Mouse (Mus musculus) CH12.LX (cell line): ENCODE measurements around the gene Dctn3. TPM values are rescaled to one million over a fixed set of nuclear protein-coding genes. Genes with fewer than 3 reads are reported as not detected.

ENCODE experiments used
- DNase-seq: peaks from one replicate; pipeline ENCODE4 v3.0.0-alpha.2; 2013; ENCODE audit errors: extremely low read depth
- H3K27ac ChIP-seq: 2 replicates; pipeline ENCODE4 v1.5.1; 2012; ENCODE audit warnings: low read depth, mild to moderate bottlenecking, control low read depth, moderate library complexity; ENCODE audit not compliant: insufficient read depth
- H3K27me3 ChIP-seq: replicated peaks from 2 replicates; pipeline ENCODE3; 2012; ENCODE audit warnings: inconsistent platforms
- H3K36me3 ChIP-seq, 2 experiments: replicated peaks in 1 of 2; 2 replicates each; pipeline versions ENCODE3 to v1.6.1; 2012; ENCODE audit warnings: inconsistent platforms in 1 of 2, low read length in 1 of 2, mild to moderate bottlenecking in 1 of 2, mixed read lengths in 1 of 2, moderate library complexity in 1 of 2; ENCODE audit not compliant: control insufficient read depth in 1 of 2, insufficient read depth in 1 of 2
- H3K4me1 ChIP-seq, 2 experiments: 2 replicates each; pipeline ENCODE4 v1.6.1; 2012; ENCODE audit warnings: inconsistent platforms in 1 of 2, moderate library complexity in 1 of 2; ENCODE audit not compliant: insufficient read depth in 2 of 2, control insufficient read depth in 1 of 2
- H3K4me2 ChIP-seq: 2 replicates; pipeline ENCODE4 v1.6.1; 2012; ENCODE audit warnings: low read depth, mild to moderate bottlenecking, control low read depth; ENCODE audit not compliant: poor library complexity, insufficient read depth, severe bottlenecking
- H3K4me3 ChIP-seq, 3 experiments: fragments of 150-350 bp in 1 of 3; sonication (generic) in 1 of 3; replicated peaks in 1 of 3; 2 replicates each; pipeline versions ENCODE3 to v1.5.1; 2011 to 2012; ENCODE audit warnings: low read depth in 2 of 3, low read length in 2 of 3, mild to moderate bottlenecking in 2 of 3, moderate library complexity in 2 of 3, control low read depth in 1 of 3, improper control_type of control experiment in 1 of 3, inconsistent platforms in 1 of 3, mixed read lengths in 1 of 3; ENCODE audit not compliant: poor library complexity in 1 of 3
- H3K79me2 ChIP-seq: replicated peaks from 2 replicates; pipeline ENCODE4 v1.6.1; 2012; ENCODE audit warnings: mild to moderate bottlenecking, moderate library complexity; ENCODE audit not compliant: control insufficient read depth, poor library complexity, insufficient read depth, severe bottlenecking; ENCODE audit errors: extremely low read depth
- H3K9ac ChIP-seq: 2 replicates; pipeline ENCODE4 v1.6.1; 2012; ENCODE audit warnings: low read depth, mild to moderate bottlenecking, control low read depth, moderate library complexity; ENCODE audit not compliant: insufficient read depth
- H3K9me3 ChIP-seq: replicated peaks from 2 replicates; pipeline ENCODE3; 2012; ENCODE audit warnings: low read length, inconsistent platforms, mixed read lengths
- BHLHE40 ChIP-seq: IDR thresholded peaks from 2 replicates; pipeline ENCODE4 v1.6.1; 2011; ENCODE audit warnings: mild to moderate bottlenecking, low read depth, low read length, improper control_type of control experiment
- CHD2 ChIP-seq: IDR thresholded peaks from 2 replicates; pipeline ENCODE4 v1.6.1; 2011; ENCODE audit warnings: low read length, improper control_type of control experiment
- CTCF ChIP-seq, 2 experiments: IDR thresholded peaks in 1 of 2; conservative IDR thresholded peaks in 1 of 2; 2 replicates each; pipeline ENCODE4 v1.5.1; 2011 to 2012; ENCODE audit warnings: low read depth in 2 of 2, low read length in 2 of 2, improper control_type of control experiment in 1 of 2, inconsistent platforms in 1 of 2, mild to moderate bottlenecking in 1 of 2, moderate library complexity in 1 of 2
- ELF1 ChIP-seq: IDR thresholded peaks from 2 replicates; pipeline ENCODE4 v1.6.1; 2014; ENCODE audit warnings: low read depth, mild to moderate bottlenecking, inconsistent platforms, low read length, improper control_type of control experiment
- GABPA ChIP-seq: IDR thresholded peaks from 2 replicates; pipeline ENCODE4 v1.6.1; 2012; ENCODE audit warnings: low read depth, low read length, improper control_type of control experiment, inconsistent platforms; ENCODE audit not compliant: insufficient replicate concordance
- JUND ChIP-seq: conservative IDR thresholded peaks from 2 replicates; pipeline ENCODE4 v1.6.1; 2011; ENCODE audit warnings: low read depth, low read length, improper control_type of control experiment
- MAFK ChIP-seq: IDR thresholded peaks from 2 replicates; pipeline ENCODE4 v1.6.1; 2011; ENCODE audit warnings: low read length, improper control_type of control experiment; ENCODE audit not compliant: insufficient replicate concordance
- MAX ChIP-seq: IDR thresholded peaks from 2 replicates; pipeline ENCODE4 v1.6.1; 2011; ENCODE audit warnings: low read length, improper control_type of control experiment
- MXI1 ChIP-seq: IDR thresholded peaks from 2 replicates; pipeline ENCODE4 v1.6.1; 2011; ENCODE audit warnings: mild to moderate bottlenecking, low read depth, low read length, improper control_type of control experiment
- MYC ChIP-seq: IDR thresholded peaks from 2 replicates; pipeline ENCODE4 v1.6.1; 2011; ENCODE audit warnings: low read depth, mild to moderate bottlenecking, improper control_type of control experiment, low read length
- PAX5 ChIP-seq: IDR thresholded peaks from 2 replicates; pipeline ENCODE4 v1.6.1; 2012; ENCODE audit warnings: low read length, inconsistent platforms, mixed read lengths
- RAD21 ChIP-seq: IDR thresholded peaks from 2 replicates; pipeline ENCODE4 v1.6.1; 2011; ENCODE audit warnings: low read depth, mild to moderate bottlenecking, low read length, improper control_type of control experiment, moderate library complexity
- SIN3A ChIP-seq: IDR thresholded peaks from 2 replicates; pipeline ENCODE4 v1.6.1; 2012; ENCODE audit warnings: low read length, improper control_type of control experiment, inconsistent platforms
- TCF12 ChIP-seq: IDR thresholded peaks from 2 replicates; pipeline ENCODE4 v1.6.1; 2014; ENCODE audit warnings: low read depth, mild to moderate bottlenecking, inconsistent platforms, low read length, improper control_type of control experiment
- USF1 ChIP-seq: IDR thresholded peaks from 2 replicates; pipeline ENCODE4 v1.6.1; 2014; ENCODE audit warnings: low read depth, mild to moderate bottlenecking, inconsistent platforms, low read length, improper control_type of control experiment
- ZNF384 ChIP-seq: IDR thresholded peaks from 2 replicates; pipeline ENCODE4 v1.6.1; 2012; ENCODE audit warnings: low read depth, low read length, improper control_type of control experiment, inconsistent platforms
- dilution Hi-C: fragments of 300-500 bp; cut with MboI; formaldehyde crosslinking; loops from 2 replicates; pipeline ENCODE4 v1.14.3; 2020; ENCODE audit warnings: low sequenced_read_pairs; ENCODE audit not compliant: extremely low pct_unique_long_range_greater_than_20kb, extremely low pct_ligation_motif_present
- in situ Hi-C: fragments of 300-500 bp; cut with MboI; formaldehyde crosslinking; loops from 3 replicates; pipeline ENCODE4 v1.14.3; 2019; ENCODE audit warnings: low sequenced_read_pairs, low pct_ligation_motif_present, low pct_unique_long_range_greater_than_20kb, mixed read lengths
- polyA plus RNA-seq: library from polyadenylated mRNA; unstranded; fragments of >175 nt; gene quantifications from 2 replicates; pipeline ENCODE4 v1.2.1, GENCODE M21; 2012; ENCODE audit warnings: low read depth; ENCODE audit not compliant: insufficient read length
- total RNA-seq, 2 experiments: library from RNA; depleted of rRNA; stranded (reverse); fragments of 300-350 nt in 1 of 2; fragments of >200 nt in 1 of 2; gene quantifications; 2 replicates each; pipeline ENCODE4 v1.2.3; 2012 to 2014

Dctn3 gene
- total and polyA plus RNA-seq, 3 experiments, result 90.5 to 133 (median 112) TPM

GRCm38 (mm10) chr4:41670836-41671235 is 52.1 kb downstream of the Dctn3 start:
- Histone ChIP-seq H3K79me2 (no peaks in the 10 kb centered on the region), H3K27ac (no peak overlapping the region), H3K4me1 (peaks cover 0 to 5% of the 10 kb centered on the region in 2 experiments; a peak in 1 of 4 replicates), H3K9me3 (no peaks in the 10 kb centered on the region), H3K4me3 (no peak overlapping the region), H3K4me2 (no peak overlapping the region), H3K27me3 (peaks cover 96% of the 10 kb centered on the region), H3K36me3 (no peaks in the 10 kb centered on the region), H3K9ac (no peak overlapping the region)
- dilution Hi-C loops (no loop called here), in situ Hi-C loops (no loop called here)
- DNase-seq, result no peak
- TF ChIP-seq MAFK (no peak), BHLHE40 (no peak), USF1 (no peak), ZNF384 (no peak), CHD2 (no peak), JUND (no peak), CTCF (conservative IDR thresholded peaks at IDR 0.05 in 1 of 2, IDR thresholded peaks at IDR 0.05 in 1 of 2; ENCODE audit: low read depth in 2 of 2, low read length in 2 of 2) (no peak)

- H3K79me2 ChIP-seq, result no peaks in the 10 kb centered on the region
- in situ Hi-C loops (no loop called here), dilution Hi-C loops (no loop called here)
- no peak for TF ChIP-seq RAD21
- TF ChIP-seq MYC, result no peak
- no peaks in the 10 kb centered on the region for H3K36me3 ChIP-seq
- peaks cover 7% of the 10 kb centered on the region in 2 experiments for H3K4me1 ChIP-seq
- H3K27me3 ChIP-seq, result peaks cover 95% of the 10 kb centered on the region
- no peak overlapping the region for H3K27ac ChIP-seq
- H3K4me3 ChIP-seq, result no peak overlapping the region
- H3K4me2 ChIP-seq, result no peak overlapping the region
- no peaks in the 10 kb centered on the region for H3K9me3 ChIP-seq
- H3K9ac ChIP-seq, result no peak overlapping the region
- no peak for DNase-seq
These were observed 56.3 kb downstream of the Dctn3 start for GRCm38 (mm10) chr4:41666646-41667045.

- in situ Hi-C loops, result no loop called here
- H3K36me3 ChIP-seq, result no peaks in the 10 kb centered on the region
These were observed 57.8 kb downstream of the Dctn3 start for GRCm38 (mm10) chr4:41665009-41665675.

More at GRCm38 (mm10) chr4:41665009-41665675, 57.8 kb downstream of the Dctn3 start:
- H3K9ac ChIP-seq, result no peak overlapping the region
- no peak for DNase-seq
- peaks cover 7% of the 10 kb centered on the region in 2 experiments for H3K4me1 ChIP-seq
- no peaks in the 10 kb centered on the region for H3K9me3 ChIP-seq
- dilution Hi-C loops, result no loop called here
- H3K4me3 ChIP-seq, result no peak overlapping the region
- H3K79me2 ChIP-seq, result no peaks in the 10 kb centered on the region
- no peak for TF ChIP-seq SIN3A
- TF ChIP-seq MXI1, result no peak
- no peak for TF ChIP-seq CHD2
- no peak for TF ChIP-seq PAX5
- TF ChIP-seq GABPA, result no peak
- no peak for TF ChIP-seq MAX
- no peak for TF ChIP-seq TCF12
- no peak for TF ChIP-seq ELF1
- TF ChIP-seq RAD21, result no peak
- TF ChIP-seq, all 38 proteins: peak for 0
- Histone ChIP-seq H3K27ac (no peak overlapping the region), H3K27me3 (peaks cover 96% of the 10 kb centered on the region), H3K4me2 (no peak overlapping the region)
